Mouse (Mus musculus): ENCODE data around the gene Urm1.

Urm1 gene

GRCm38 (mm10) chr2:29820025-29820817 is at the start of gene Urm1:
Gene Urm1, plus strand, starts transcription at chr2:29820075.
- 2% methylated on average over 35 of the region's 35 CpGs for WGBS

DNA sequence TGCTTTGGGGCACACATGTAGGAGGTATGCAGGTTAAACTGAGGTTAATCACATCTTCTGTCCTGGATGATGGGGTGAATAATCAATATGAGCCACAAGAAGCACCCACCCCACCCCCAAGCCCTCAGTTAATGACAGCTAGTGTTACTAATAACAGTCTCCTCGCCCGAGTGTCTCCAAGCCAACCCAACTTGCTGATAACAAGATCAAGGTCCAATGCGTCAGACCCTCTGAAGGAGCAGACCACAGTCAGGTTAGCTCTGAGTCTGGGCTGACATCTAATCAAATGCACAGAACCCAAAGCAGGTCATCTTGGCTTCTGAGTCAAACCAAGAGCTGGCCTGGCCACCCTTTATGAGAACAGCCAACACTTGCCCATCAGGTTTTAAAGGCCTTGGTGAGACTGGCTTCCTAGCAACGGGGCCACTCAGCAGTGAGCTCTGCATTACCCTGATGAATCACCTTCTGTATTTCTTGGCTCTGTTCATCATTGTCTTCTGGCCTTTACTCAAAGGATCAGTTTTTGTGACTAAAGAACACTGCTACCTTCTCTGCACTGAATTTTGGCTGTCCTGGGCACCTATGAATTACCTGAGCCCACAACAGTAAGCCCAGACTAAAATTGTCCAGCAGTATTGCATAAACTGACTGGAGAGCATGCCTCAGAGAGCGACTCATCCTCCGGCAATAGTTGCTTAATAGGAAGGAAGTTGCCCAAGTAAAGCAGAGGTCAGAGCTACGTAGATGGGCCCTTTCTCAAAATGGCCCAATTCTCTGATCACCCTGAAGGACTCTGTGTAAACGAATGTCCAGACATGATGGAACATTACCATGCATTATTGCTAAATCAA is 48.0 kb upstream of the Urm1 start:
- WGBS: 77% methylated on average over 8 of the region's 8 CpGs

- WGBS: 94% methylated on average over 4 of the region's 4 CpGs
Measured at GRCm38 (mm10) chr2:29773323-29773722, 46.6 kb upstream of the Urm1 start.

DNA sequence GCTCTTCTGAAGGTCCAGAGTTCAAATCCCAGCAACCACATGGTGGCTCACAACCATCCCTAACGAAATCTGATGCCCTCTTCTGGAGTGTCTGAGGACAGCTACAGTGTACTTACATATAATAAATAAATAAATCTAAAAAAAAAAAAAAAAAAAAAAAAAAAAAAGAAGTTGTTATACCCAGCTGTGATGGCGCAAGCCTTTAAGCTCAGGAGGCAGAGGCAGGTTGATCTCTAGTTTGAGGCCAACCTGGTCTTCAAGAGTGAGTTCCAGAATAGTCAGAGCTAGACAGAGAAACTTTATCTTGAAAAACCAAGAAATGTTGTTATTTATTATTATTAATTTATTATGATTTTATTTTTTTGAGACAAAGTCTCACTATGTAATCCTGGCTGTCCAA is 38.6 kb upstream of the Urm1 start:
- WGBS: 94% methylated on average over 2 of the region's 2 CpGs

DNA sequence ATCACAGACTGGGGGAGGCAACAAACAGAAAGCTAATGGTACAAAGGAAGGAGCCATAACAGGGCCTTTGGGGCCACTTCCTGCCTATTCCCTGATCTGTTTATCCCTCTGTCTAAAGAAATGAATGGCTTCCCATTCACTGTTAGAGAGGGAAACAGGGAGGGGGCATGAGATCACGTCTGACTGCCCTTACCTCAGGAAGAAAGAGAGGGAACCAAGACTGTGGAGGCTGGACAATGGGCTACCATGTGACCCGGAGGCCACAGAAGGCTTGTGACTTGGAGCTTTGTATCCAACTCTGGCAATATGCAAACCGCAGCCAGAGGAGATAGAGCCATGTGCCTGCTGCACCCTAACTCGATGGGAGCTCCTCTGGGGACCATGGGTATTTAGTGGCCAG is 35.6 kb upstream of the Urm1 start:
- 63% methylated on average over 4 of the region's 4 CpGs for WGBS

GRCm38 (mm10) chr2:29787104-29787917 is 32.6 kb upstream of the Urm1 start, which contains the start of gene Coq4:
Gene Coq4, plus strand, starts transcription at chr2:29787493.
- WGBS: 2% methylated on average over 31 of the region's 31 CpGs

GRCm38 (mm10) chr2:29787937-29788681 is 31.8 kb upstream of the Urm1 start, which contains the start of gene Trub2:
Gene Trub2, minus strand, starts transcription at chr2:29788502.
- WGBS: 1% methylated on average over 45 of the region's 45 CpGs

DNA sequence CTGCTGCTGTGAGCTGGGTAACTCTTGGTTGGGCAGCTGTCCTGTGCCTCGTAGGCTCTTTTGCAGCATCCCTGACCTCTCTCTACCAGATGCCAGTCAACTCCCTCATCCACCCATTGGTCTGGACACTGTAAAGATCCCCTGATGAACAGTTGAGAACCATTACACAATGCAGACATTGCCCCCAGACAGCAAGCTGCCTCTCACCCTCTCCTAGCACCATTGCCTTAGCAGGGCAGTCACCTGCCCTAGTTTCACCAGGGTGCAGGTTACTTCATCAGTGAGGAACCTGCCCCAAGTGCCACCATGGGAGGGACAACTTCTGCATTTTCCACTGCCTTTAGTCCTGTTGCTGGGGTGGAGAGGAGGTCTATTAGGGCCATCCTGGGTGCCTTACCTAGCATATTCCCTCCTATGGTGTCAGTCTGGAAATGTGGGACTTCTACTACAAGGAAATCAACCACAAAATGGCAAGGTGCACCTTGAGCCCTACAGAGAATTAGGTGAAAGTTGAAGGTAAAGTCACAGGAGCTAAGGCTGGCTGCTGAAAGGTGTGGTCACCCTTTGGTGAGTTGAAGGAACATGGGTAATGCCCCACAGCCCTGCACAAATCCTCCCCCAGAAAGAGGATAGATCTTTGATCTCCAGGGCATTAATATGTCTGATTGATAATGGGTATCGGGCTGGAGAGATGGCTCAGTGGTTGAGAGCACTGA is 26.9 kb upstream of the Urm1 start:
- WGBS: 87% methylated on average over 2 of the region's 2 CpGs

- WGBS: 5% methylated on average over 28 of the region's 28 CpGs
Measured at GRCm38 (mm10) chr2:29802075-29802826, 17.6 kb upstream of the Urm1 start, which contains the start of gene Slc27a4. Gene Slc27a4, plus strand, starts transcription at chr2:29802634.

DNA sequence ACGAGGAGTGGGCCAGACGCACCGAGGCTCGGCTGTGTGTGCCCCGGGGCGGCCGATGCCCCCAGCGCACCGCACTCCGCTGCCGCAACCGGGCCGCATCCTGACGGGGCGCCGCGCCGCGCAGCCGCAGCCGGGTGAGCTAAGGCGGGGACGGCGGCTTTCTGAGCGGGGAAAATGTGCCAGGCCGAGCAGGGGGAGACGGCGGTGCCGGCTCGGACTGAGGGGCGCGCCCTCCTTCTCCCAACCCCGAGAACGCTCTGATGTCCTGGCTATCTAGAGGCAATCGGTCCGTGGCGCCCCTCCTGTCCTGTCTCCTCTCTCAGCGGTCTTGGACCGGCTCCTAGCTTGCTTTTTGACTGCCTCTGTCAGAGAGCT is 17.1 kb upstream of the Urm1 start:
- under 1% methylated on average over 38 of the region's 39 CpGs for WGBS

- 13% methylated on average over 6 of the region's 6 CpGs for WGBS
Measured at GRCm38 (mm10) chr2:29803400-29803831, 16.5 kb upstream of the Urm1 start.

- whole genome bisulfite sequencing: 79% methylated on average over 11 of the region's 11 CpGs
Measured at GRCm38 (mm10) chr2:29815678-29816371, 4.0 kb upstream of the Urm1 start.

GRCm38 (mm10) chr2:29817426-29818232 is 2.2 kb upstream of the Urm1 start:
- 33% methylated on average over 8 of the region's 8 CpGs for WGBS

DNA sequence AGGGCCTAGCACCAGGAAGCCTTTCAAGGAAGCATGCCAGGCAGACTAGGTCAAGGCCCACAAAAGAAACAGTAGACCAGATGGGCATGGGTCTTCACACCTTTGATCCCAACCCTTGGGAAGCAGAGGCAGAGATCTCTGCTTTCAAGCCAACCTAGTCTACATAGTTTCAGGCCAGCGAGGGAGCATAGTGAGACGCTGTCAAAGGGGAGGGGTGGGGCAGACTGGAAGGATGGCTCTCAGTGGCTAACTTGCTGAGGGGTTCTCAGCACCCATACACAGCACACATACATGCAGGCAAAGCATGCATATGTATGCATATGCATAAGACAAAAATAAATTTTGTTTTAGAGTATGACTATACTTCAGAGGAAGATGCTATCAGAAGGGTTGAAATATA is 512 bp upstream of the Urm1 start:
- 23% methylated on average over 2 of the region's 2 CpGs for WGBS

GRCm38 (mm10) chr2:29826318-29826925 is 6.5 kb downstream of the Urm1 start:
- 8% methylated on average over 11 of the region's 11 CpGs for WGBS

- under 1% methylated on average over 48 of the region's 48 CpGs for WGBS
Measured at GRCm38 (mm10) chr2:29826926-29827708, 7.2 kb downstream of the Urm1 start.

- WGBS: 3% methylated on average over 12 of the region's 12 CpGs
Measured at GRCm38 (mm10) chr2:29827709-29828024, 7.8 kb downstream of the Urm1 start.

Data from cerebral cortex, adult 2 months (tissue).